Mouse (Mus musculus) hindbrain, embryonic 16.5 days (tissue): ENCODE data around the gene Arhgef17. TPM values are rescaled to one million over a fixed set of nuclear protein-coding genes. Genes with fewer than 3 reads are reported as not detected.

Source experiments
- ATAC-seq: fragments of 200-750 bp; cut with Nextera tagmentation; 2 replicates; pipeline ENCODE4 v1.8.0; 2017; ENCODE audit warnings: moderate TSS enrichment, moderate library complexity
- H3K27ac ChIP-seq: fragments of 300-500 bp; sonication (generic); 2 replicates; pipeline ENCODE4 v1.5.1; 2014; ENCODE audit warnings: low read depth, mild to moderate bottlenecking, control low read depth, low read length, moderate library complexity
- H3K27me3 ChIP-seq: fragments of 300-500 bp; sonication (generic); replicated peaks from 2 replicates; pipeline ENCODE4 v1.6.1; 2014; ENCODE audit warnings: low read length; ENCODE audit not compliant: control insufficient read depth, insufficient read depth
- H3K36me3 ChIP-seq: fragments of 300-500 bp; sonication (generic); 2 replicates; pipeline ENCODE4 v1.6.1; 2014; ENCODE audit warnings: mild to moderate bottlenecking, low read length, moderate library complexity, mixed read lengths; ENCODE audit not compliant: control insufficient read depth, insufficient read depth
- H3K4me1 ChIP-seq: fragments of 300-500 bp; sonication (generic); 2 replicates; pipeline ENCODE4 v1.6.1; 2014; ENCODE audit warnings: low read depth, low read length; ENCODE audit not compliant: control insufficient read depth, insufficient read depth
- H3K4me2 ChIP-seq: fragments of 300-500 bp; sonication (generic); 2 replicates; pipeline ENCODE4 v1.6.1; 2014; ENCODE audit warnings: mild to moderate bottlenecking, low read length, control low read depth, moderate library complexity
- H3K4me3 ChIP-seq: fragments of 300-500 bp; sonication (generic); 2 replicates; pipeline ENCODE4 v1.5.1; 2014; ENCODE audit warnings: mild to moderate bottlenecking, low read length, control low read depth, moderate library complexity
- H3K9ac ChIP-seq: fragments of 300-500 bp; sonication (generic); 2 replicates; pipeline ENCODE4 v1.6.1; 2014; ENCODE audit warnings: low read depth, mild to moderate bottlenecking, control low read depth, low read length, moderate library complexity
- H3K9me3 ChIP-seq: fragments of 300-500 bp; sonication (generic); 2 replicates; pipeline ENCODE4 v1.6.1; 2014; ENCODE audit warnings: mild to moderate bottlenecking, low read length, moderate library complexity; ENCODE audit not compliant: control insufficient read depth
- WGBS: fragments of 180-500 bp; shearing (Covaris S2); extraction: QIAGEN DNeasy Blood & Tissue Kit; methylation state at CpG from one replicate; pipeline ENCODE4 v1.1.7; 2014; 5-methylcytosine and 5-hydroxymethylcytosine counted together
- polyA plus RNA-seq: library from polyadenylated mRNA; unstranded; fragments of >200 nt; fragmentation: Nextera tagmentation; extraction: Ambion mirVana; gene quantifications from 2 replicates; pipeline ENCODE4 v1.2.1, GENCODE M21; 2015

Gene Arhgef17
- polyA plus RNA-seq, 1 experiment from 2014 or later = 13.6 TPM

- Histone ChIP-seq H3K9me3 (no peaks in the 10 kb centered on the region), H3K27me3 (peaks cover 13% of the 10 kb centered on the region), H3K36me3 (no peaks in the 10 kb centered on the region), H3K4me1 (peaks cover 20% of the 10 kb centered on the region; the same call in 1 of the 2 replicates), H3K4me2 (peak overlapping the region; percentile 94), H3K4me3 (peak overlapping the region; percentile 54), H3K9ac (peak overlapping the region; percentile 67), H3K27ac (no peak overlapping the region)
- 5% methylated on average over 46 of the region's 53 CpGs for WGBS
- no peak for ATAC-seq
These were observed 1.1 kb downstream of the Arhgef17 start for GRCm38 (mm10) chr7:100930619-100931315.

GRCm38 (mm10) chr7:100929639-100930303, 2.1 kb downstream of the Arhgef17 start:
- H3K9me3 ChIP-seq = no peaks in the 10 kb centered on the region
- no peak overlapping the region for H3K27ac ChIP-seq
- H3K27me3 ChIP-seq = peaks cover 13% of the 10 kb centered on the region
- H3K36me3 ChIP-seq = no peaks in the 10 kb centered on the region
- peaks cover 23% of the 10 kb centered on the region; the same call in 1 of the 2 replicates for H3K4me1 ChIP-seq
- no peak overlapping the region for H3K9ac ChIP-seq
- H3K4me2 ChIP-seq = peak overlapping the region; percentile 94
- WGBS = 78% methylated on average over 19 of the region's 19 CpGs
- H3K4me3 ChIP-seq = no peak overlapping the region; the same call in 1 of the 2 replicates
- ATAC-seq = no peak

GRCm38 (mm10) chr7:100928456-100928855, 3.5 kb downstream of the Arhgef17 start:
- peaks cover 24% of the 10 kb centered on the region for H3K4me1 ChIP-seq
- H3K9me3 ChIP-seq = no peaks in the 10 kb centered on the region
- H3K36me3 ChIP-seq = no peaks in the 10 kb centered on the region
- H3K27ac ChIP-seq = no peak overlapping the region
- ATAC-seq = no peak
- H3K4me3 ChIP-seq = peak overlapping the region; percentile 21
- 57% methylated on average over 9 of the region's 9 CpGs for WGBS
- no peak overlapping the region for H3K9ac ChIP-seq
- H3K4me2 ChIP-seq = peak overlapping the region; percentile 48
- peaks cover 12% of the 10 kb centered on the region for H3K27me3 ChIP-seq

- no peak for ATAC-seq
These were observed 4.5 kb downstream of the Arhgef17 start for GRCm38 (mm10) chr7:100927287-100928000.

GRCm38 (mm10) chr7:100926311-100926923, 5.5 kb downstream of the Arhgef17 start:
- H3K4me2 ChIP-seq = peak overlapping the region; percentile 48
- peaks cover 22% of the 10 kb centered on the region for H3K4me1 ChIP-seq
- no peaks in the 10 kb centered on the region for H3K36me3 ChIP-seq
- H3K27ac ChIP-seq = no peak overlapping the region
- no peaks in the 10 kb centered on the region for H3K9me3 ChIP-seq
- WGBS = 31% methylated on average over 12 of the region's 12 CpGs
- peak overlapping the region; percentile 21 for H3K4me3 ChIP-seq
- no peak for ATAC-seq
- peaks cover 12% of the 10 kb centered on the region for H3K27me3 ChIP-seq
- H3K9ac ChIP-seq = no peak overlapping the region

More at GRCm38 (mm10) chr7:100927287-100928000, 4.5 kb downstream of the Arhgef17 start:
- 0 out of 2 replicates have a peak overlapping the region, but pooled peaks have one; percentile 4 for H3K9ac ChIP-seq
- no peak overlapping the region for H3K27ac ChIP-seq
- peak overlapping the region; percentile 48 for H3K4me2 ChIP-seq
- H3K27me3 ChIP-seq = peaks cover 12% of the 10 kb centered on the region
- H3K9me3 ChIP-seq = no peaks in the 10 kb centered on the region
- H3K4me3 ChIP-seq = peak overlapping the region; percentile 21
- H3K36me3 ChIP-seq = no peaks in the 10 kb centered on the region
- WGBS = 30% methylated on average over 7 of the region's 7 CpGs
- H3K4me1 ChIP-seq = peaks cover 32% of the 10 kb centered on the region

- H3K27ac ChIP-seq = no peak overlapping the region
- no peak overlapping the region for H3K4me2 ChIP-seq
- H3K9ac ChIP-seq = no peak overlapping the region
- no peak overlapping the region for H3K4me3 ChIP-seq
- ATAC-seq = no peak
- no peaks in the 10 kb centered on the region for H3K9me3 ChIP-seq
- H3K36me3 ChIP-seq = no peaks in the 10 kb centered on the region
- H3K27me3 ChIP-seq = peaks cover 2% of the 10 kb centered on the region; the same call in 1 of the 2 replicates
- peaks cover 21% of the 10 kb centered on the region for H3K4me1 ChIP-seq
- 25% methylated on average over 10 of the region's 10 CpGs for WGBS
These were observed 7.0 kb downstream of the Arhgef17 start for GRCm38 (mm10) chr7:100924674-100925445.

GRCm38 (mm10) chr7:100924200-100924599, 7.7 kb downstream of the Arhgef17 start:
- Histone ChIP-seq H3K36me3 (no peaks in the 10 kb centered on the region), H3K4me2 (no peak overlapping the region), H3K9ac (no peak overlapping the region), H3K4me3 (no peak overlapping the region), H3K4me1 (peaks cover 25% of the 10 kb centered on the region), H3K27me3 (no peaks in the 10 kb centered on the region; the same call in 1 of the 2 replicates), H3K9me3 (no peaks in the 10 kb centered on the region), H3K27ac (no peak overlapping the region)
- WGBS = 89% methylated on average over 5 of the region's 5 CpGs
- ATAC-seq = no peak

- 71% methylated on average over 4 of the region's 4 CpGs for WGBS
- peak; percentile 72 for ATAC-seq
- H3K4me1 ChIP-seq = peaks cover 27% of the 10 kb centered on the region
These were observed 9.0 kb downstream of the Arhgef17 start for GRCm38 (mm10) chr7:100922907-100923306.

More at GRCm38 (mm10) chr7:100922907-100923306, 9.0 kb downstream of the Arhgef17 start:
- H3K27ac ChIP-seq = peak overlapping the region; percentile 30; the same call in 1 of the 2 replicates
- no peaks in the 10 kb centered on the region for H3K36me3 ChIP-seq
- no peaks in the 10 kb centered on the region for H3K27me3 ChIP-seq
- H3K9ac ChIP-seq = no peak overlapping the region
- no peaks in the 10 kb centered on the region for H3K9me3 ChIP-seq
- H3K4me3 ChIP-seq = no peak overlapping the region
- no peak overlapping the region for H3K4me2 ChIP-seq
